Mouse (Mus musculus): ENCODE data around the gene Ulk4. TPM values are rescaled to one million over a fixed set of nuclear protein-coding genes. Genes with fewer than 3 reads are reported as not detected.
A peak's percentile ranks its signal among the peaks of the same experiment; 100 is the strongest.

Gene Ulk4
- polyA plus RNA-seq, 1 experiment from 2014 or later, result 122 TPM

DNA sequence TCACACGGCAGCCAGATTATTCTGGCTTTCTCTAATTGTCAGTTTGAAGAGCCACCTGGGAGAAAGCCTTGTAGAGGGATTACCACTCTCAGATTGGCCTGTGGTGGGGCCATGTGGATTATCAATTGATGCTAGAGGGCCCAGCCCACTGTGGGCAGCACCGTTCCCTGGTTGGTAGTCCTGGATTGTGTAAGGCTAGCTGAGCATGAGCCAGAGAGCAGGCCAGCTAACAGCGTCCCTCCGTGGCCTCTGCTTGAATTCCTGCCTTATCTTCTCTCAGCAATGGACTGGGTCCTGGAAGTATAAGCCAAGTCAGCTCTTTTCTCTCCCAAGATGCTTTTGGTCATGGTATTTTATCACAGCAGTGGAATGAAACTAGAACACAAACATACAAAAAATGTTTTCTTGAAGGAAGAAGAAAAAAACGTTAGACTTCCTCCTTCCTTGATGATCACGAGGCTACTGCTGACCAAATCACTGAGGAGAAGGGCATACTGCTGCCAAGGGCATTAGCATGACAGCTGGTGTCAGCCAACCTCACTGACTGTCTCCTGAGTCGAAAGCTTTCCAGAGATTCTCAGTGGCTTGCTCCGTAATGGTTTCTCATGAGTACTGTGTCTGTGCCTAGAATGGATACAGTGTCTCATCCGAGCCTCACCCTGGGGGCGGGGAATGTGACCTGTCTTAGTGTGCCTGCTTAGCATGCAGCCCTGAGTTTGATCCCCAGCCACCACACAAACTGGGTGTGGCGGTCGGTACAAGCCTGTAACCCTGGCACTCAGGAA lies 39.8 kb upstream of the Ulk4 start:
- WGBS, result 43% methylated on average over 12 of the region's 12 CpGs
- TF ChIP-seq CTCF (IDR thresholded peaks at IDR 0.05), result peak; percentile 51
- no peak for TF ChIP-seq EP300 (IDR thresholded peaks at IDR 0.05)
- peaks cover 22% of the 10 kb centered on the region for H3K4me1 ChIP-seq (ENCODE audit: insufficient read depth, low read depth, low read length)
- ATAC-seq, result peak; percentile 34
- H3K27ac ChIP-seq (ENCODE audit: low read length), result peak overlapping the region; percentile 94
- no peaks in the 10 kb centered on the region for H3K27me3 ChIP-seq (replicated peaks; ENCODE audit: insufficient read depth, low read length)
- peak; percentile 88 for DNase-seq (ENCODE audit: low spot score)
- no peaks in the 10 kb centered on the region; the same call in 1 of the 2 replicates for H3K36me3 ChIP-seq (ENCODE audit: insufficient read depth, low read length)
- H3K4me2 ChIP-seq (replicated peaks; ENCODE audit: low read depth, low read length), result no peak overlapping the region
- H3K4me3 ChIP-seq (ENCODE audit: low read depth, low read length), result no peak overlapping the region
- H3K9me3 ChIP-seq (ENCODE audit: low read length), result no peaks in the 10 kb centered on the region
- H3K9ac ChIP-seq (replicated peaks; ENCODE audit: low read depth), result no peak overlapping the region

DNA sequence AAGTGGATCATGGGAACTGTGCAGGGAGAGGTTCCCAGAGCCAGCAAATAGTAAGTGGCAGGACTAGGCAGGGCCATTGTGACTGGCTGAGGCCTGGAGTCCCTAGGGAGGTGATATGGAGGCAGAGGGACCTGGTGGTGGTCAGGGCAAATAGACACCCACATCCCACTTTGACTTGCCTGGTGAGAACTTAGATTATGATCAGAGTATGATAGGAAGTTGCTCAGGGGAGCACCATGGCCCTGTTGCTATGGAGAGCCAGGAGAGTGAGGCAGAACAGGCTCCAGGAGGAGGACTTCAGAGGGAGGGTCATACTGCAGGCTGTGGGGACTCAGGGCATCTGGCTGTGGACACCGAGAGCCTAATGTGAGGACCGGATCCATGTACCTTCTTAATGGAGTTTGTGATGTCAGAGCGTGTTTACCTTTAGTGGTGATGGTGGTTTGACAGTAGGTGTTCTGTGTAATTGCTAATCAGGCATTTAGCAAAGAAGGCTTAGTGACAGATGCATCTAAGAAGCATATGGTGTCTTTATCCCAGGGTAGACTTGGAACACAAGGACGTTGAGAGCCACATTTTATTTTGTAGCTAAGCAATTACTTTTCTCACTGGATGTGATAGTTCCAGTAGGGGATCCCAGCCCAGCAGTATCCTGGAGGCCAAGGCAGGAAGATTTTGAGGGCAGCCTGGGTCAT lies 39.1 kb upstream of the Ulk4 start:
- no peak for ATAC-seq
- no peaks in the 10 kb centered on the region for H3K27me3 ChIP-seq (replicated peaks; ENCODE audit: insufficient read depth, low read length)
- H3K4me3 ChIP-seq (ENCODE audit: low read depth, low read length), result no peak overlapping the region
- no peak overlapping the region for H3K4me2 ChIP-seq (replicated peaks; ENCODE audit: low read depth, low read length)
- H3K9me3 ChIP-seq (ENCODE audit: low read length), result no peaks in the 10 kb centered on the region
- TF ChIP-seq CTCF (IDR thresholded peaks at IDR 0.05) (no peak), EP300 (IDR thresholded peaks at IDR 0.05) (no peak)
- H3K4me1 ChIP-seq (ENCODE audit: insufficient read depth, low read depth, low read length), result peaks cover 22% of the 10 kb centered on the region
- H3K27ac ChIP-seq (ENCODE audit: low read length), result peak overlapping the region; percentile 94
- no peak overlapping the region for H3K9ac ChIP-seq (replicated peaks; ENCODE audit: low read depth)
- H3K36me3 ChIP-seq (ENCODE audit: insufficient read depth, low read length), result no peaks in the 10 kb centered on the region; the same call in 1 of the 2 replicates
- 75% methylated on average over 4 of the region's 4 CpGs for WGBS
- no peak for DNase-seq (ENCODE audit: low spot score)

DNA sequence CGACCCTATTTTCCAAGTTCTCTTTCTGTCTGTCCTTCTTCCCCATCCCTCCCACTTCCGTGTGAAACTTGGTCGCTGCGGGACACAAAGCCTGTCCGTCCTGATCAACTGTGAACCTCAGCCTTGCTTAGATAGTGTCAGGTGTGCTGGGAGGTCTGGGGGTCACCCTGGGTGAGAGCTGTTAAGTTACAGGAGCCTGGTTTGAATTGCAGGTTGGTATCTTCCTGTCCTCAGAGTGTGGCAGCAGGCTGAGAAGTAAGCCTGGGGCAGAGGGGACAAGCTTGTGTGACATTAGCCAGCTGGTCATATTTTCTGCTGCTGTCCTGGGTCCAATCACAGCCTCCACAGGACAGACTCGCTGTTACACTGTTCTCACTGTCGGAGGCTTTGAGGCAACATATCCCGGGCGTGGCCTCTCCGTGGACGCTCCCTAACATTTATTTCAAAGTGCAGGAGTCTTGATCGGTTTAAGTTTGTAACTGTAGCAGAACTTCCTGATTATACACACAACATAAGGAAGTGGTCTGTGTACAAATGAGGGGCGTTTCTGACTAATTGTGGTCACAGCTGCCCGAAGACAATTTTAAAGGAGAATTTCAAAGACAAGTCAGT lies 37.6 kb upstream of the Ulk4 start:
- TF ChIP-seq EP300 (IDR thresholded peaks at IDR 0.05), result peak; percentile 89
- peak; percentile 4; the same call in 1 of the 2 replicates for TF ChIP-seq CTCF (IDR thresholded peaks at IDR 0.05)
- no peaks in the 10 kb centered on the region; the same call in 1 of the 2 replicates for H3K36me3 ChIP-seq (ENCODE audit: insufficient read depth, low read length)
- H3K27ac ChIP-seq (ENCODE audit: low read length), result peak overlapping the region; percentile 94
- H3K9me3 ChIP-seq (ENCODE audit: low read length), result no peaks in the 10 kb centered on the region
- peak overlapping the region; percentile 58 for H3K9ac ChIP-seq (replicated peaks; ENCODE audit: low read depth)
- DNase-seq (ENCODE audit: low spot score), result peak; percentile 93
- peak overlapping the region; percentile 21 for H3K4me3 ChIP-seq (ENCODE audit: low read depth, low read length)
- WGBS, result 10% methylated on average over 14 of the region's 14 CpGs
- ATAC-seq, result peak; percentile 83
- H3K27me3 ChIP-seq (replicated peaks; ENCODE audit: insufficient read depth, low read length), result no peaks in the 10 kb centered on the region
- H3K4me1 ChIP-seq (ENCODE audit: insufficient read depth, low read depth, low read length), result peaks cover 22% of the 10 kb centered on the region
- peak overlapping the region; percentile 55 for H3K4me2 ChIP-seq (replicated peaks; ENCODE audit: low read depth, low read length)

DNA sequence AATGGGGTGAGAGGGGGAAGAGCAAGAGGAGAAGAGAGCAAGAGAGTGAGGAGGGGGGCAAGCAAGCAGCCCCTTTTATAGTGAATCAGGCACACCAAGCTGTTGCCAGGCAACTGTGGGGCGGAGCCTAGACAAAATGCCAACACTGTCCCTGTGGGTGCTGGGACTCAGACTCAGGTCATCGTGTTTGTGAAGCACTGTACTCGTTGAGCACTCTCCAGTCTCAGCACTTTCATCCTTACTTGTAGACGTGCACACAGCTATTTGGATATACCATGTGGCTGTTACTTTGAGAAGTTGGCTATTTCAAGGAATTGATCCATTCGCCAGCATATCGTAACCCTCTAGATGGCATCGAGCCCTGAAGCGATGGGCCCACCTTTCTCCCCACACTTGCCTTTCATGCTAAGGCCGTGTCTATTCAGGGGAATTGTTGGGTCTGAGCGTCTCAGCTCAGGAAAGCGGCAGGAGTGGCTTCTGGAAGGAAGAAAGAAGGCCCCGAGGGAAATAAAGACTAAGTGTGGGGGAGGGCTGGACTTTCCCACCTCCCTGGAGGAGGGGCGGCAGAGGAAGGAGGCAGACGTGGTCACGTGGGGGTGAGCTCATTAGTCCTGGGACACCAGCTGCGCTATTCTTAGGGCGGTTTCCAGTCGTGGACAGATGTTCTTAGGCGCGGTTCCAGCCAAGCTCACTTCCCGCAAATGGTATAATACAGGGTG lies 36.8 kb upstream of the Ulk4 start:
- TF ChIP-seq CTCF (IDR thresholded peaks at IDR 0.05), result no peak
- peak; percentile 74; the same call in 1 of the 2 replicates for TF ChIP-seq EP300 (IDR thresholded peaks at IDR 0.05)
- H3K4me1 ChIP-seq (ENCODE audit: insufficient read depth, low read depth, low read length), result peaks cover 22% of the 10 kb centered on the region
- H3K4me2 ChIP-seq (replicated peaks; ENCODE audit: low read depth, low read length), result peak overlapping the region; percentile 55

DNA sequence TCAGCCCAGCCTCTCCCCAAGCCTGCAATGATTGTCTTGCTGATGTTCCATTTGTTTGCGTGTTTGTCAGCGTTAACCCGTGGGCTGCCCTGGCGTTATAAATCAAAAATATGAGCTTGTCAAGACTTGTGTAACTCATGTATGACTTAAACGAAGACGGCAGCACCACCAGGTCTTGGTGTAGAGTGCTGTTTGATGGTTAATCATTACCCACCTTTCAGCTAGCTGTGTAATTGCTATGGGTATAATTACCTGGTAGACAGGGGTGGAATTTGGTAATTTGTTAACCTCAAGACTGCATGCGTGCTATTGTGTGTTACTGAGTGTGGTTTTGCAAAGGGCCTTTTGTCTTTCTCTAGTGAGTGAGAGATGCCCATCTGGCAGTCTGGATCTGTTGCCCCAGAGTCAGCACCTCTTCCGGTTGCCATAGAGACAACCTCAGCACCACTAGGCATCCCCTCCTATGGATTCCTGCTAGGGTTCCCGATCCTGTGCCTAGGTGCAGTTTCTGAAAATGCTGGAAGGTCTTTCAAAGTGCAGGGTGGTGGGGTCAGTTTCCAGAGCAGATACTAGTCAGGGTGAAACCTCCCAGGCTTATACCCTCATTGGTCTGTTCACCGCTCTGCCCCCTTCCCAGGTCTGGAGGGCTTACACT lies 35.4 kb upstream of the Ulk4 start:
- DNase-seq (ENCODE audit: low spot score) (no peak), ATAC-seq (no peak)
- Histone ChIP-seq H3K27ac (ENCODE audit: low read length) (no peak overlapping the region), H3K36me3 (ENCODE audit: insufficient read depth, low read length) (no peaks in the 10 kb centered on the region; the same call in 1 of the 2 replicates), H3K9me3 (ENCODE audit: low read length) (no peaks in the 10 kb centered on the region), H3K9ac (replicated peaks; ENCODE audit: low read depth) (no peak overlapping the region), H3K4me3 (ENCODE audit: low read depth, low read length) (no peak overlapping the region), H3K4me2 (replicated peaks; ENCODE audit: low read depth, low read length) (no peak overlapping the region), H3K27me3 (replicated peaks; ENCODE audit: insufficient read depth, low read length) (no peaks in the 10 kb centered on the region), H3K4me1 (ENCODE audit: insufficient read depth, low read depth, low read length) (peaks cover 22% of the 10 kb centered on the region)
- TF ChIP-seq CTCF (IDR thresholded peaks at IDR 0.05) (no peak), EP300 (IDR thresholded peaks at IDR 0.05) (no peak)
- 52% methylated on average over 10 of the region's 10 CpGs for WGBS

More for the DNA sequence above, 36.8 kb upstream of the Ulk4 start:
- WGBS, result 3% methylated on average over 21 of the region's 21 CpGs
- Histone ChIP-seq H3K4me3 (ENCODE audit: low read depth, low read length) (peak overlapping the region; percentile 21), H3K9ac (replicated peaks; ENCODE audit: low read depth) (peak overlapping the region; percentile 58), H3K9me3 (ENCODE audit: low read length) (no peaks in the 10 kb centered on the region), H3K27ac (ENCODE audit: low read length) (peak overlapping the region; percentile 94), H3K27me3 (replicated peaks; ENCODE audit: insufficient read depth, low read length) (no peaks in the 10 kb centered on the region), H3K36me3 (ENCODE audit: insufficient read depth, low read length) (no peaks in the 10 kb centered on the region; the same call in 1 of the 2 replicates)
- DNase-seq (ENCODE audit: low spot score) (peak; percentile 97), ATAC-seq (peak; percentile 87)

Data from lung, postnatal 0 days (tissue).